Mouse (Mus musculus) left cerebral cortex, postnatal 10 days (tissue): ENCODE data around the gene Ap1m2. TPM values are rescaled to one million over a fixed set of nuclear protein-coding genes. Genes with fewer than 3 reads are reported as not detected.
"Not testable (repeated sequence)": the region's sequence is repeated elsewhere in the genome, so short reads cannot be mapped to it uniquely, and the experiment has no call there.

Experiments
- DNase-seq, 2 experiments: peaks; one replicate each; pipeline ENCODE4 v3.0.0; 2021 to 2022; ENCODE audit warnings: low spot score in 2 of 2, mixed read lengths in 1 of 2; ENCODE audit errors: extremely low spot score in 1 of 2
- intact Hi-C: fragments of 180-260 bp; cut with DNase I; formaldehyde crosslinking; loops from one replicate; pipeline ENCODE4 v1.15.1; 2025
- total RNA-seq, 2 experiments: library from RNA; stranded (reverse); gene quantifications; 2 replicates each; pipeline ENCODE4 v1.2.3; 2021

Gene Ap1m2
- total RNA-seq, 2 experiments from 2014 or later: 1.1 to 1.9 TPM

GRCm38 (mm10) chr9:21272391-21272790, 39.7 kb downstream of the Ap1m2 start:
- intact Hi-C loops: no loop called here
- no peak for DNase-seq

GRCm38 (mm10) chr9:21269590-21269989, 42.5 kb downstream of the Ap1m2 start:
- DNase-seq, intact Hi-C loops: not testable (repeated sequence)

GRCm38 (mm10) chr9:21268305-21268704, 43.8 kb downstream of the Ap1m2 start:
- no peak for DNase-seq
- intact Hi-C loops: no loop called here

GRCm38 (mm10) chr9:21266889-21267288, 45.2 kb downstream of the Ap1m2 start:
- intact Hi-C loops: no loop called here
- DNase-seq: no peak

GRCm38 (mm10) chr9:21265611-21266010, 46.5 kb downstream of the Ap1m2 start:
- intact Hi-C loops: no loop called here

GRCm38 (mm10) chr9:21265000-21265561, 47.1 kb downstream of the Ap1m2 start, which contains the start of gene Atg4d:
Gene Atg4d, plus strand, starts transcription at chr9:21265293.
- intact Hi-C loops: no loop called here
- peak; percentile 95 to 99 for DNase-seq

More at GRCm38 (mm10) chr9:21265611-21266010, 46.5 kb downstream of the Ap1m2 start:
- DNase-seq: peak in 1 of 2 experiments; percentile 51

GRCm38 (mm10) chr9:21264272-21264999, 47.7 kb downstream of the Ap1m2 start:
- intact Hi-C loops: no loop called here
- no peak for DNase-seq

GRCm38 (mm10) chr9:21261831-21262230, 50.3 kb downstream of the Ap1m2 start:
- no peak for DNase-seq
- intact Hi-C loops: no loop called here

- intact Hi-C loops: no loop called here
- DNase-seq: no peak
Measured at GRCm38 (mm10) chr9:21260491-21261040, 51.6 kb downstream of the Ap1m2 start.

GRCm38 (mm10) chr9:21256349-21256748, 55.8 kb downstream of the Ap1m2 start:
- DNase-seq, intact Hi-C loops: not testable (repeated sequence)

- intact Hi-C loops: no loop called here
- no peak for DNase-seq
Measured at GRCm38 (mm10) chr9:21254690-21255089, 57.4 kb downstream of the Ap1m2 start.

GRCm38 (mm10) chr9:21251116-21251735, 60.9 kb downstream of the Ap1m2 start:
- no peak for DNase-seq
- intact Hi-C loops: no loop called here

GRCm38 (mm10) chr9:21250509-21250908, 61.6 kb downstream of the Ap1m2 start:
- no peak for DNase-seq
- intact Hi-C loops: no loop called here

- no peak for DNase-seq
- intact Hi-C loops: no loop called here
Measured at GRCm38 (mm10) chr9:21249629-21250508, 62.3 kb downstream of the Ap1m2 start.

- no peak for DNase-seq
- intact Hi-C loops: no loop called here
Measured at GRCm38 (mm10) chr9:21248326-21248725, 63.8 kb downstream of the Ap1m2 start, which contains the start of gene S1pr5. Gene S1pr5, minus strand, starts transcription at chr9:21248443.

GRCm38 (mm10) chr9:21246342-21246741, 65.8 kb downstream of the Ap1m2 start:
- intact Hi-C loops: no loop called here
- DNase-seq: no peak

GRCm38 (mm10) chr9:21245113-21245487, 67.0 kb downstream of the Ap1m2 start:
- intact Hi-C loops: no loop called here
- no peak for DNase-seq

GRCm38 (mm10) chr9:21244428-21245112, 67.6 kb downstream of the Ap1m2 start:
- DNase-seq: no peak
- intact Hi-C loops: no loop called here
